Mouse (Mus musculus): ENCODE data around the gene Nicn1. TPM values are rescaled to one million over a fixed set of nuclear protein-coding genes. Genes with fewer than 3 reads are reported as not detected.
A peak's percentile ranks its signal among the peaks of the same experiment; 100 is the strongest.
"Not testable (repeated sequence)": the region's sequence is repeated elsewhere in the genome, so short reads cannot be mapped to it uniquely, and the experiment has no call there.

Gene Nicn1
- polyA plus RNA-seq, 1 experiment from 2014 or later: 142 TPM

- Histone ChIP-seq H3K4me3 (ENCODE audit: low read length) (no peak overlapping the region), H3K9me3 (ENCODE audit: control insufficient read depth, low read length) (no peaks in the 10 kb centered on the region), H3K4me1 (ENCODE audit: control insufficient read depth, insufficient read depth, low read depth, low read length) (no peaks in the 10 kb centered on the region), H3K4me2 (ENCODE audit: low read length) (no peak overlapping the region), H3K9ac (ENCODE audit: low read depth, low read length) (no peak overlapping the region), H3K36me3 (ENCODE audit: control insufficient read depth, insufficient read depth, low read length) (no peaks in the 10 kb centered on the region), H3K27me3 (replicated peaks; ENCODE audit: control insufficient read depth, insufficient read depth, low read length) (no peaks in the 10 kb centered on the region), H3K27ac (ENCODE audit: low read depth, low read length) (no peak overlapping the region)
- WGBS: 93% methylated on average over 3 of the region's 3 CpGs
- no peak for ATAC-seq
Measured at GRCm38 (mm10) chr9:108317572-108317971, 27.3 kb downstream of the Nicn1 start.

DNA sequence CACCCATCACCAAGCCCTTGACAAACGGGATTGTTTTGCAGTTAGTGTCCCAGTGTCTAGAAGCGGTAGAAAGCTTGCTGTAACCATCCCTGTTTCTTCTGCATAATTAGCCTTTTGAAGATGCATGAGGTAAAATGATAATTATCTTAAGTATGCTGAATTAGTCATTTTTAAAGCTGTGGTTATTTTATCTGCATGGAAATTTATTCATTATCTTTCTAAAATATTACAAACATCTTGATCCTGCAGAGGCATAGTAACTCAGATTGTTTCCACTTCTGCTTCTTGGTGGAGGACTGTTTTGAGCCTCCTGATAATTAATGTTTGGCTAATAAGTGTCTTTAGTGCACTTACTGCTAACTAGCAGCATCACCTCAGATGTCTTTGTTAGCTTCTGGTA, 28.2 kb downstream of the Nicn1 start:
- no peak for ATAC-seq
- H3K4me1 ChIP-seq (ENCODE audit: control insufficient read depth, insufficient read depth, low read depth, low read length): no peaks in the 10 kb centered on the region
- H3K9me3 ChIP-seq (ENCODE audit: control insufficient read depth, low read length): no peaks in the 10 kb centered on the region
- H3K36me3 ChIP-seq (ENCODE audit: control insufficient read depth, insufficient read depth, low read length): no peaks in the 10 kb centered on the region
- 77% methylated on average over 2 of the region's 2 CpGs for WGBS
- no peak overlapping the region for H3K9ac ChIP-seq (ENCODE audit: low read depth, low read length)
- H3K4me2 ChIP-seq (ENCODE audit: low read length): no peak overlapping the region
- no peaks in the 10 kb centered on the region for H3K27me3 ChIP-seq (replicated peaks; ENCODE audit: control insufficient read depth, insufficient read depth, low read length)
- H3K27ac ChIP-seq (ENCODE audit: low read depth, low read length): no peak overlapping the region
- H3K4me3 ChIP-seq (ENCODE audit: low read length): no peak overlapping the region

DNA sequence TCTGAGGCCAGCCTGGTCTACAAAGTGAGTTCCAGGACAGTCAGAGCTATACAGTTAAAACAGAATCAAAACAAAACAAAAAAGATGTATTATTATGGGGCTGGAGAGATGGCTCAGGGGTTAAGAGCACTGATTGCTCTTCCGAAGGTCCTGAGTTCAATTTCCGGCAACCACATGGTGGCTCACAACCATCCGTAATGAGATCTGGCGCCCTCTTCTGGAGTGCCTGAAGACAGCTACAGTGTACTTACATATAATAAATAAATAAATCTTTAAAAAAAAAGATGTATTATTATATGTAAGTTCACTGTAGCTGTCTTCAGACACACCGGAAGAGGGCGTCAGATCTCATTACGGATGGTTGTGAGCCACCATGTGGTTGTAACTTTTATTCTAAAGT, 31.8 kb downstream of the Nicn1 start:
- not testable (repeated sequence) for H3K27ac ChIP-seq (ENCODE audit: low read depth, low read length); H3K4me3 ChIP-seq (ENCODE audit: low read length); H3K36me3 ChIP-seq (ENCODE audit: control insufficient read depth, insufficient read depth, low read length); ATAC-seq; H3K9me3 ChIP-seq (ENCODE audit: control insufficient read depth, low read length); H3K27me3 ChIP-seq (replicated peaks; ENCODE audit: control insufficient read depth, insufficient read depth, low read length); H3K9ac ChIP-seq (ENCODE audit: low read depth, low read length); H3K4me1 ChIP-seq (ENCODE audit: control insufficient read depth, insufficient read depth, low read depth, low read length); H3K4me2 ChIP-seq (ENCODE audit: low read length)
- 96% methylated on average over 7 of the region's 7 CpGs for WGBS

DNA sequence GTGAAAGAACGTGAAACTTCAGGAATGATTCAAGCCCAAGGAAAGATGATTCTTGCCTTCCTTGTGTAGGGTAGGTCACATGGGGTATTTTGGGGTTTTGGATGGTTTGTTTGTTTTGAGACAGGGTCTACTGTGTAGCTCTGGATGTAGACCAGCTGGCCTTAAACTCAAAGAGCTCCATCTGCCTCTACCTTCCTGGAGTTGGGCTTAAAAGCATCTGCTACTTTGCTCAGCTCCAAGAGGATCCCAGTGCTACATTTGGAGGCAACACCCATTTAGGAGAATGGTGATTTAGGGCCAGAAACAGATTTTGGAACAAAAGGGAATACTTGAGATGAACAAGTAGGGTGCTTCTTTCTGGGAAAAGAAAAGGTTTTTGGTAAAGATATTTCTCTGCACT, 34.6 kb downstream of the Nicn1 start:
- ATAC-seq: no peak

GRCm38 (mm10) chr9:108325811-108326210, 35.6 kb downstream of the Nicn1 start:
- Histone ChIP-seq H3K4me2 (ENCODE audit: low read length) (no peak overlapping the region), H3K9ac (ENCODE audit: low read depth, low read length) (no peak overlapping the region), H3K27ac (ENCODE audit: low read depth, low read length) (no peak overlapping the region), H3K4me1 (ENCODE audit: control insufficient read depth, insufficient read depth, low read depth, low read length) (no peaks in the 10 kb centered on the region), H3K36me3 (ENCODE audit: control insufficient read depth, insufficient read depth, low read length) (peaks cover 12% of the 10 kb centered on the region), H3K27me3 (replicated peaks; ENCODE audit: control insufficient read depth, insufficient read depth, low read length) (no peaks in the 10 kb centered on the region), H3K9me3 (ENCODE audit: control insufficient read depth, low read length) (no peaks in the 10 kb centered on the region), H3K4me3 (ENCODE audit: low read length) (no peak overlapping the region)
- ATAC-seq: no peak
- WGBS: 95% methylated on average over 2 of the region's 2 CpGs

More for the DNA sequence above, 34.6 kb downstream of the Nicn1 start:
- no peak overlapping the region for H3K4me3 ChIP-seq (ENCODE audit: low read length)
- H3K9ac ChIP-seq (ENCODE audit: low read depth, low read length): no peak overlapping the region
- WGBS: 95% methylated on average over 1 of the region's 1 CpGs
- H3K36me3 ChIP-seq (ENCODE audit: control insufficient read depth, insufficient read depth, low read length): peaks cover 11% of the 10 kb centered on the region
- no peak overlapping the region for H3K27ac ChIP-seq (ENCODE audit: low read depth, low read length)
- H3K27me3 ChIP-seq (replicated peaks; ENCODE audit: control insufficient read depth, insufficient read depth, low read length): no peaks in the 10 kb centered on the region
- H3K4me1 ChIP-seq (ENCODE audit: control insufficient read depth, insufficient read depth, low read depth, low read length): no peaks in the 10 kb centered on the region
- no peaks in the 10 kb centered on the region for H3K9me3 ChIP-seq (ENCODE audit: control insufficient read depth, low read length)
- no peak overlapping the region for H3K4me2 ChIP-seq (ENCODE audit: low read length)

DNA sequence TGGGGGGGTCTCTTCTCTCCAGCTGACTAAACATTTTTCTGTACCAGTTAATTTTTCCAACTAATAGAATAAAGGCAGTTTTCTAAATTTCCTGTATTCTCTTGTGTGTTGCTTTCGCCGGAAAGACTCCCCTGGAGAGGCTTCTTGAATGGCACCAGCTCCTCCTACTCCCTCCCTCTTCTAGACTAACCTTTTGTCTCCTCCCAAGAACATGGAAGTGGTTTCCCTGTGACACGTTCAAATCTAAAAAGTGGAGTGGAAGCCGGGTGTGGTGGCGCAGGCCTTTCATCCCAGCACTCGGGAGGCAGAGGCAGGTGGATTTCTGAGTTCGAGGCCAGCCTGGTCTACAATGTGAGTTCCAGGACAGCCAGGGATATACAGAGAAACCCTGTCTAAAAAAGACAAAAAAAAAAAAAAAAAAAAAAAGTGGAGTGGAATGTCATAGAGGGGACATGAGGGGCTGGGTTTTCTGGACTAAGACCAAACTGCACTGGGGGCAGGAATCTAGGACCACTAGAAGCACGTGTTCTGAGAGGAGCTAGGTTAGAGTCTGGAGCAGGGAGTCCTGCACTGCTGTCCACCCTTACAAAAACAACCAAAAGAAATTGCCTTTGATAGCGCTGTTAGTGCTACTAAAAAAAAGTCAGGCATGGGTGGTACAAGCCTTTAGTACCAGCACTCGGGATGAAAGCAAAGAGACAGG, 47.8 kb downstream of the Nicn1 start:
- H3K4me1 ChIP-seq (ENCODE audit: control insufficient read depth, insufficient read depth, low read depth, low read length): peaks cover 12% of the 10 kb centered on the region
- peaks cover 17% of the 10 kb centered on the region for H3K36me3 ChIP-seq (ENCODE audit: control insufficient read depth, insufficient read depth, low read length)
- no peak for ATAC-seq
- WGBS: 67% methylated on average over 10 of the region's 10 CpGs
- H3K27me3 ChIP-seq (replicated peaks; ENCODE audit: control insufficient read depth, insufficient read depth, low read length): no peaks in the 10 kb centered on the region
- no peaks in the 10 kb centered on the region for H3K9me3 ChIP-seq (ENCODE audit: control insufficient read depth, low read length)
- no peak overlapping the region for H3K9ac ChIP-seq (ENCODE audit: low read depth, low read length)
- H3K27ac ChIP-seq (ENCODE audit: low read depth, low read length): peak overlapping the region; percentile 84
- H3K4me2 ChIP-seq (ENCODE audit: low read length): no peak overlapping the region
- H3K4me3 ChIP-seq (ENCODE audit: low read length): no peak overlapping the region

DNA sequence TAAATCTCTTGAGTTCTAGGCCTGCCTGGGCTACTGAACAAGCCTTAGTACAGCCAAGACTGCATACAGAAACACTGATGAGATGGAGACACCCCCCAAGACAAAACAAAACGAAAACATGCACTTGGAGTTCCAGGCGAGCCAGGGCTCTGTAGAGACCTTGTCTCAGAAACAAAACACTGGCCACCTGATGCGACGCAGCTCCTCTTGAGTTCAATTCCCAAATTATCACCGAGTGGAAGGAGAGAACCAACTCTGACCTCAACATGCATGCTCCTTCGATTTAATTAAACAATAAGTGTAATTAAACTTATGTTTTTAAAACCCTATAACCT, 48.3 kb downstream of the Nicn1 start:
- peak overlapping the region; percentile 84 for H3K27ac ChIP-seq (ENCODE audit: low read depth, low read length)
- H3K9me3 ChIP-seq (ENCODE audit: control insufficient read depth, low read length): no peaks in the 10 kb centered on the region
- 27% methylated on average over 6 of the region's 6 CpGs for WGBS
- peaks cover 12% of the 10 kb centered on the region for H3K4me1 ChIP-seq (ENCODE audit: control insufficient read depth, insufficient read depth, low read depth, low read length)
- peak overlapping the region; percentile 76 for H3K9ac ChIP-seq (ENCODE audit: low read depth, low read length)
- peaks cover 14% of the 10 kb centered on the region for H3K36me3 ChIP-seq (ENCODE audit: control insufficient read depth, insufficient read depth, low read length)
- H3K27me3 ChIP-seq (replicated peaks; ENCODE audit: control insufficient read depth, insufficient read depth, low read length): no peaks in the 10 kb centered on the region
- ATAC-seq: 0 out of 2 replicates have a peak, but pooled peaks have one; percentile 5
- peak overlapping the region; percentile 81 for H3K4me2 ChIP-seq (ENCODE audit: low read length)
- H3K4me3 ChIP-seq (ENCODE audit: low read length): peak overlapping the region; percentile 71

DNA sequence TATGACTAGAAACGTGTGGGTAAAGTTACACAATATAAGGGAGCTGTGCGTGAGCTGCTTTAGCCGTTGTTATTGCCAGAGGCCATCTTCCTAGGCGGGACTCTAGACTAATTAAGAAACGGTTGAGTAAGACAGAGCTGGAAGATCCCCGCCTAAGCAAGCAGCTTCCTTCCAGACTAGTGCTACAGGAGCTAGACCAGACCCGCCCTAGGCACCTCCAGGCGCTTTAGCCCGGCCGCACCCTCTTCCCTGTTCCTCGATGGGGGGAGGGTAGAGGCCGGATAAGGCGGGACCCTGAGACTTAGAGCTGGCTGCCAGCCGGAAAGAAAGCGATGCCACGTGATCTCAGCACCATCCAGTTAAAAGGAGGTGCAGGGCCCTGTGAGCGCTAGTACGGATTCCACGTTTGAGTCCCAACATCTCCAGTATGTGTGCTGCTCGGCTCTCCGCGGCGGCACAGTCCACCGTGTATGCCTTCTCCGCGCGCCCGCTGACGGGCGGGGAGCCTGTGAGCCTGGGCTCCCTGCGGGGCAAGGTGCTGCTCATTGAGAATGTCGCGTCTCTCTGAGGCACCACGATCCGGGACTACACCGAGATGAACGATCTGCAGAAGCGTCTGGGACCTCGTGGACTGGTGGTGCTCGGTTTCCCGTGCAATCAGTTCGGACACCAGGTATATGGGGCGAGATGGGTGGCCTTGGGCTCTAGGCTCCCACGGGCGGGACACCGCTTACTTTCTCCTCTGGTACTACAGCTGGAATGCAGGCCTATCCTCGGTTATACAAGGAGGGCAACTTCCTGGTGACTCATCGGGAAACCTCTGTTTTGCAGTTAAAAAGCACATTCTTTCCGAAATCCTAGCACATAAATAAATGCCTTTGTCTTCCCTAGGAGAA, 48.9 kb downstream of the Nicn1 start, which contains the start of gene Gpx1:
Gene Gpx1 (plus strand): TSS at position 18 of the 896 bp plus-strand sequence.
- peak within 1 kb of the TSS; percentile 81 for H3K4me2 ChIP-seq (ENCODE audit: low read length)
- H3K27ac ChIP-seq (ENCODE audit: low read depth, low read length): peak within 1 kb of the TSS; percentile 84
- no peaks in the 10 kb centered on the region for H3K27me3 ChIP-seq (replicated peaks; ENCODE audit: control insufficient read depth, insufficient read depth, low read length)
- under 1% methylated on average over 49 of the region's 49 CpGs for WGBS
- peaks cover 13% of the 10 kb centered on the region for H3K36me3 ChIP-seq (ENCODE audit: control insufficient read depth, insufficient read depth, low read length)
- H3K9me3 ChIP-seq (ENCODE audit: control insufficient read depth, low read length): no peaks in the 10 kb centered on the region
- H3K4me1 ChIP-seq (ENCODE audit: control insufficient read depth, insufficient read depth, low read depth, low read length): peaks cover 12% of the 10 kb centered on the region
- peak; percentile 98 for ATAC-seq
- H3K4me3 ChIP-seq (ENCODE audit: low read length): peak within 1 kb of the TSS; percentile 71
- peak within 1 kb of the TSS; percentile 76 for H3K9ac ChIP-seq (ENCODE audit: low read depth, low read length)

- H3K36me3 ChIP-seq (ENCODE audit: control insufficient read depth, insufficient read depth, low read length): peaks cover 7% of the 10 kb centered on the region
- H3K9me3 ChIP-seq (ENCODE audit: control insufficient read depth, low read length): no peaks in the 10 kb centered on the region
- H3K9ac ChIP-seq (ENCODE audit: low read depth, low read length): peak overlapping the region; percentile 76
- ATAC-seq: no peak
- peak overlapping the region; percentile 71 for H3K4me3 ChIP-seq (ENCODE audit: low read length)
- H3K27ac ChIP-seq (ENCODE audit: low read depth, low read length): peak overlapping the region; percentile 84
- peaks cover 12% of the 10 kb centered on the region for H3K4me1 ChIP-seq (ENCODE audit: control insufficient read depth, insufficient read depth, low read depth, low read length)
- peak overlapping the region; percentile 81 for H3K4me2 ChIP-seq (ENCODE audit: low read length)
- WGBS: 16% methylated on average over 20 of the region's 20 CpGs
- H3K27me3 ChIP-seq (replicated peaks; ENCODE audit: control insufficient read depth, insufficient read depth, low read length): no peaks in the 10 kb centered on the region
Measured at GRCm38 (mm10) chr9:108339886-108340257, 49.6 kb downstream of the Nicn1 start.
